Mouse (Mus musculus) gonadal fat pad, adult 2 months (tissue): ENCODE results near the gene Slc23a2. TPM values are rescaled to one million over a fixed set of nuclear protein-coding genes. Genes with fewer than 3 reads are reported as not detected.

Experiments used
- DNase-seq: peaks from one replicate; pipeline ENCODE4 v3.0.0-alpha.2; 2012; ENCODE audit warnings: low read depth
- polyA plus RNA-seq: library from polyadenylated mRNA; depleted of rRNA; stranded (reverse); fragments of >200 nt; gene quantifications from 2 replicates; pipeline ENCODE4 v1.2.3, GENCODE M21; 2012

The Slc23a2 gene
- polyA plus RNA-seq, 1 experiment, result 17.5 TPM

- no peak for DNase-seq
These were observed 97.5 kb downstream of the Slc23a2 start for GRCm38 (mm10) chr2:132047364-132047763.

- DNase-seq, result no peak
These were observed 98.2 kb downstream of the Slc23a2 start for GRCm38 (mm10) chr2:132046659-132047058.

- no peak for DNase-seq
These were observed 100.3 kb downstream of the Slc23a2 start for GRCm38 (mm10) chr2:132044320-132045274.

GRCm38 (mm10) chr2:132043101-132043621, 101.7 kb downstream of the Slc23a2 start:
- DNase-seq, result no peak

DNA sequence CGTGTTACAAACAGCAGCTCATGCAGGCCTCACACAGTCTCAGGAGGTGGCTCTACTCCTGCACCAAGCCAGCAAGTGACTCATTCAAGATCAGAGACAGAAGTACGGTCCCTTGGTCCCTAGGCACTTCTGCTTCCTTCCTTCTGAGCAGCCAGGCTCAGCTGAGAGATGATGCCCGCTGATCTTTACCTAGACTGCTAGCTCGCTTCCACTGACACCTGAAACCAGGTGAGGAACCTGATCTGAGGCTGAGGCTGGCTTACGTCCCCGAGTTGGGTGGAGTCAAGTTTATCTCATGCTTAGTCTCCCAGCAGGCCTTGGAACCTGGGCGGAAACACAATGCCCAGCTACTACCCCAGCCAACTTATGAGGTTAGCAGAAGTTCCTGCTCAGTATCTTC, 105.0 kb downstream of the Slc23a2 start:
- DNase-seq, result no peak

GRCm38 (mm10) chr2:132036326-132036725, 108.6 kb downstream of the Slc23a2 start:
- no peak for DNase-seq

- DNase-seq, result no peak
These were observed 109.5 kb downstream of the Slc23a2 start for GRCm38 (mm10) chr2:132035470-132035835.

GRCm38 (mm10) chr2:132034590-132035469, 110.1 kb downstream of the Slc23a2 start:
- DNase-seq, result no peak

GRCm38 (mm10) chr2:132031364-132032095, 113.4 kb downstream of the Slc23a2 start:
- DNase-seq, result no peak

DNA sequence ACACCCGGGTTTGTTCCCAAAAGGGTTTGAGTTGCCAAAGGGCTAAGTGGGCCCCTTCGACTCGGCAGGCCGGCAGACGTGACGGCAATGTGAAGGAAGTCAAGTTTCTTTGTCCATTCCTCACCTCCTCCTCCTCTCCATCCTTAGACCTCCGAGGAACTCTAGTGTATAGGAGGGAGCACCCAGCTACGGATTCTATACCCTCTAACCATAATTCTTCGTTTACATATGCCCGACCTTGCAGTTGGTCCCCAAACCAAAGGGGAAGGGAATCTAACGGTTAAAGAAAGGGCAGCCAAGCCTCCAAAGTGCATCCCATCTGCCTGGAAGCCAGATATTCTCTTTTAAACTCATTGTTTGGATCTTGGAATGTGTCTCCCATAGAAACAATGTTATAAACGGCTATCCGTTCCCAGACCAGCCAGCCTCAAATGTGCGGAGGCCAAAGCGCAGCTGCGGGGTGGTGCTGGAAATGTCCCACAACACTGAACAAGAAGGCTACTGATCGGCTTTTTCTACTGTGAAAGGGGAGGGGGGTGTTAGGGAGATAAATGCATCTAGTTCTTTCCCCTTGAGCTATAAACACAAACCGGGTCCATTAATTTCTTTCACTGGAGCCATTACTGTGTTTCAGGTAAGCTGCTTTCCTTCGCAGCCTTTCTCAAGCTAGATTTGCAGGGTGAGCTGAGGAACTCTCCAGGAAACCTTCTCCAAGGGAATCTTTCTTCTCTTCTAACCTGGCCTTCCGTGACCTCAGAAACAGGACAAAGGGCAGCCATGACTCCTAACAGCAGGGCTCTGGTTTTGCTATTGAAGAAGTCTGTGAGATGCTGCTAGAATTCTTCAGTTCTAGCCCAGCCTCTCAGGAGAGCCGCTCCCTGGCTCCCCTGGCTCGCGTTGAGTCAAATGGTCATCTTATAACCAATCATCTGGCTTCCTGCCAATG, 114.2 kb downstream of the Slc23a2 start:
- no peak for DNase-seq

DNA sequence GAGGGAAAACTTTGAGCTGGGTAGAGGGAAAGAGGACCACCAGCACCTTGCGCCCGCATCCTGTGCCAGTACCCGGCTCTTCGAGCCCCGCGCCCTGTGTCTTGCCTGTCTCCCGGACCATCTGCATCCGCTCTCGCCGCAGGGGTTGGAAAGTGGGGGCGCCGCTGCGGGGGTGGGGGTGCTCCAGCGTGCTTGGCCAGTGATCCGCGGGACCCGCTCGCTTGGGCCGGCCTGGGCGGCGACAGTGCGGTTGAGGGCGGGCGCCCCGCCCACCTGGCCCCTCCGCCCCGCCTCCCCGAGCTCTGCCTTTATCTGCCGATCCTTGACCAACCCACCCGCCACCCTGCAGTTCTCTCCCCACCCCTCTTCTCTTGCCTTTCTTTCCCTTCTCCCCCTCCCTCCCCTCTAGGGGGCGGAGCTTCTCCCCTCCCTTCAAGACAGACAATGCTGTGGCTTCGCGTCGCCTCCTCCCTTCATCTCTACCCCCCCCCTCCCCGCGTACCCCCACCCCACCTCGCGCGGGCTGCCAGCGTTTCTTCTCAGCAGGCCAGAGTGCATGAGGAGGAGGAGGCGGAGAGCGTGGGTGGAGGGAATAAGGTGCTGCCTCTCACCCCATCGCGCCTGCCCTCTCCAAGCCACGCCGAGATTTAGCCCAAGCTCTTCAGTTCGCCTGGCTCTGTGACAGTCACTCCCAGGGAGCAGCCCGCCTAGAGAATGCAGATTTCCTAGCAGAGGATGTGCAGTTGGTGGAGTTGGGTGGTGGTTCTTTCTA, 115.1 kb downstream of the Slc23a2 start, which contains the start of gene Rassf2:
Gene Rassf2 (minus strand): TSS at position 613 of the 772 bp plus-strand sequence.
- DNase-seq, result no peak

GRCm38 (mm10) chr2:132028894-132029605, 115.9 kb downstream of the Slc23a2 start:
- DNase-seq, result no peak

GRCm38 (mm10) chr2:132028107-132028506, 116.8 kb downstream of the Slc23a2 start:
- DNase-seq, result no peak

DNA sequence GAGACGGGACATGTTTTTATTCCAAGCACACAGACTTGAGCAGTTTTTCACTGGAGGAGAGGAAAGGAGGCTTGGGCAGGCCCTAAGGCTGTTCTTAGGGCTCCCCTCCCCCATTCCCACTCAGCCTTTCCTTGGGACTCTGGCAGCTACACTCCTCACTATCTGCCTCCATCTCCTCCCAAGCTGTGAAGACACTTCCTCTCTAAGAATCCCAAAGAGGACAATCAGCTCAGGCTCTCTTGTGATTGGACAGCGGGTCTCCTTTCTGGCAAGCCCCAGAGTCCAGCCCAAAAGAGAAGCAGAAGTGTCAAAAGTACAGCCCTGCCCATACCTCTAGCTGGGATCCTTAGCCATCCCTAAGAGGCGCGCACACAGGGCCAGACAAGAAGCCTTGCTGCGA, 117.5 kb downstream of the Slc23a2 start:
- no peak for DNase-seq

- no peak for DNase-seq
These were observed 120.9 kb downstream of the Slc23a2 start for GRCm38 (mm10) chr2:132024028-132024427.

DNA sequence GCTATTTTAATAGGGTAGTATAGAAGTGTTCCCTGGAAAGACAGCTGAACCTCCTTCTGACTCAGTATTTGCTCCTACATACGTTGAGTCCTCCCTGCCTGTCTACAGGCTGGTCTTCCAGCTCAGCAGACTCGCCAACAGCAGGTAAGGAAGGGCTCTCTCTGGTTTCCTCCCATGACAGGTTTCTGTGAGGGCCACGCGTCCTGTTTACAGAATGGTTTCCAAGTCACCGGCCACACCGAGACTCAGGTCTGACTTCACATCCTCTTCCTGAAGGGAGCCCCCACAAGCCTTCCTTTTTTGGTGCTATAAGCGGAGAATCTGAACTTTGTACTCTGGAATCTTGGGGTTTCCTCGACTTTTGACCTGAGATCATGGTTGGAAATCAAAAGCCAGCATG, 122.3 kb downstream of the Slc23a2 start:
- no peak for DNase-seq

DNA sequence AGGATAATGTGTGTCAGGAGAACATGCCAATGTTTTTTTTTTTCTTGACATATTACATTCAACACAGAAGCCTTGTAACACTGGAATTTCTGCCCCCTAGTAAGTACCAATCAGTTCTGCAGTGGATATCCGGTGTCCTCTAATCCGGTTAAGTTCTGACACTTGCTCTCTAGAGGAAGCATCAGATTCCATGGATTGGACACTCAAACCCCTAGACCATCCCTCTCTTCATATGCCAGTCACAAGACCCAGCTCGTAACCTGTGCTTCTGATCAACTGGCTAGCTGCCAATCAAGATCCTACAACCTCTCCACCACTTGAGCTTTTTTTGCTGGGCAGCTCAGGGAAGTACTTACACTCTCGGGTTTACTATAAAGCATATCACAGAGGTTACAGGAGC, 123.3 kb downstream of the Slc23a2 start:
- DNase-seq, result no peak

DNA sequence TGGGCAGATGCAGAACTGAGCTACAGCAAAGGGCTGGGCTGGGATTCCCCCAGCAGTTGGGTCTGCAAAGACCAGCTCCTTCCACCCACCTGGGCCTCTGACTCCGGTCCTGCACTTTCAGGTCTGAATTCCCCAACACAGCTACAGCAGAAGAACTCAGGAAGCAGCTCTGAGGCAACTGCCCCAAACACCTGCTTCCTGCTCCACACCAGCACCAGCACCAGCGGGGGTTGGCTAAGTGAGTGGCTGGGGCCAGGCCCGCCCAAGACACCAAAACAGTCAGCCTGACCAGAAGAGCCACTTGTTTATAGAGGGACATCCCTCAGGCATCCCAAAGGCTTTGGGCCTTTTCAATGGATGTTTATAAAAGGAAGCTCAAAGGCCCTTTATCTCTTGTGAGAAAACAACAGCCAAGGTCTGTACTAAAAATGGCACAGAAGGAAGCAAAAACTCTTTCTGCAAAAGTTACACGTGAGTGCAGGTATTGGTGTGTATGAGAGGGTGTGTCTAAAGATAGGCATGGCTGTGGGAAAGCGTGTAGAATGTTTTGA, 123.8 kb downstream of the Slc23a2 start:
- DNase-seq, result no peak

DNA sequence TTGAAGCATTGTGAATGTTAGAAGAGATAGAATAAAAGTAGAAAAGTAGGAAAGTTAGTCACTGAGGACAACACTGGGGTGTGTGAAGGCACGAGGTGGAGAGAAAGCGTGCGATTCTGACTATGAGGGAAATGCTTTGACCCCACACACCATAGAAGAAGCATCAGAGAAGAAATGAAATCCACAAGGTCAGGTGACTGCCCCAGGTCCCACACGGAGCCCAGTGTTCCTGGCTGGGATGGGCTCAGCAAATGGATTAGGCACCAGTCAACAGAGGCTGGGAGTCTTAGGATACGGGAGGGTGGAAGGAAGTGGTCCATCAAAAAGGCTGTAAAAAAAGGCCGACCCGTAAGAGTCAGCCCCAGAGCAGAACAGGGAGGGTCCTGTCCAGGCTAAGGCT, 124.5 kb downstream of the Slc23a2 start:
- no peak for DNase-seq
